Mouse (Mus musculus) MEL (cell line): Measurements from ENCODE around the gene Hist1h4m.
"Not testable (repeated sequence)": the region's sequence is repeated elsewhere in the genome, so short reads cannot be mapped to it uniquely, and the experiment has no call there.

ENCODE experiments used
- CTCF ChIP-seq, 3 experiments: IDR thresholded peaks in 2 of 3; conservative IDR thresholded peaks in 1 of 3; 2 replicates each; pipeline ENCODE4 v1.5.1; 2011 to 2012; ENCODE audit warnings: low read length in 3 of 3, low read depth in 2 of 3, mild to moderate bottlenecking in 2 of 3, improper control_type of control experiment in 1 of 3, inconsistent platforms in 1 of 3, mixed read lengths in 1 of 3, moderate library complexity in 1 of 3; ENCODE audit not compliant: control insufficient read depth in 1 of 3, insufficient read depth in 1 of 3, poor library complexity in 1 of 3, severe bottlenecking in 1 of 3
- E2F4 ChIP-seq: IDR thresholded peaks from 2 replicates; pipeline ENCODE4 v1.6.1; 2011; ENCODE audit warnings: low read depth, low read length, improper control_type of control experiment, borderline replicate concordance
- ELF1 ChIP-seq: IDR thresholded peaks from 2 replicates; pipeline ENCODE4 v1.6.1; 2014; ENCODE audit warnings: low read depth, mild to moderate bottlenecking, inconsistent platforms, low read length, improper control_type of control experiment, moderate library complexity
- HCFC1 ChIP-seq: IDR thresholded peaks from 2 replicates; pipeline ENCODE4 v1.6.1; 2012; ENCODE audit warnings: low read depth, mild to moderate bottlenecking, inconsistent platforms, low read length, improper control_type of control experiment, moderate library complexity
- MAFK ChIP-seq: IDR thresholded peaks from 2 replicates; pipeline ENCODE4 v1.6.1; 2011; ENCODE audit warnings: low read depth, mild to moderate bottlenecking, low read length, improper control_type of control experiment, borderline replicate concordance
- POLR2A ChIP-seq, 2 experiments: IDR thresholded peaks; 2 replicates each; pipeline ENCODE4 v1.6.1; 2011 to 2012; ENCODE audit warnings: low read length in 2 of 2, mild to moderate bottlenecking in 2 of 2, control low read depth in 1 of 2, improper control_type of control experiment in 1 of 2, low read depth in 1 of 2, moderate library complexity in 1 of 2; ENCODE audit not compliant: control insufficient read depth in 1 of 2, insufficient read depth in 1 of 2, poor library complexity in 1 of 2
- RCOR1 ChIP-seq: IDR thresholded peaks from 2 replicates; pipeline ENCODE4 v1.6.1; 2012; ENCODE audit warnings: low read depth, mild to moderate bottlenecking, inconsistent platforms, low read length, improper control_type of control experiment
- USF2 ChIP-seq, 2 experiments: IDR thresholded peaks; 2 replicates each; pipeline ENCODE4 v1.6.1; 2011 to 2012; ENCODE audit warnings: improper control_type of control experiment in 2 of 2, low read length in 2 of 2, borderline replicate concordance in 1 of 2, inconsistent platforms in 1 of 2, low read depth in 1 of 2, mild to moderate bottlenecking in 1 of 2; ENCODE audit not compliant: insufficient read depth in 1 of 2
- ZC3H11A ChIP-seq: IDR thresholded peaks from 2 replicates; pipeline ENCODE4 v1.6.1; 2012; ENCODE audit warnings: low read depth, mild to moderate bottlenecking, inconsistent platforms, low read length, improper control_type of control experiment
- ZNF384 ChIP-seq: IDR thresholded peaks from 2 replicates; pipeline ENCODE4 v1.6.1; 2012; ENCODE audit warnings: low read depth, mild to moderate bottlenecking, inconsistent platforms, low read length, improper control_type of control experiment

- not testable (repeated sequence) for TF ChIP-seq RCOR1; HCFC1; CTCF (IDR thresholded peaks at IDR 0.05 in 2 of 3, conservative IDR thresholded peaks at IDR 0.05 in 1 of 3; ENCODE audit: control insufficient read depth in 1 of 3, insufficient read depth in 1 of 3, low read depth in 2 of 3, low read length in 3 of 3, poor library complexity in 1 of 3, severe bottlenecking in 1 of 3); POLR2A (IDR thresholded peaks at IDR 0.05; ENCODE audit: control insufficient read depth in 1 of 2, insufficient read depth in 1 of 2, low read depth in 1 of 2, low read length in 2 of 2, poor library complexity in 1 of 2); E2F4; MAFK; USF2 (IDR thresholded peaks at IDR 0.05; ENCODE audit: borderline replicate concordance in 1 of 2, insufficient read depth in 1 of 2, low read depth in 1 of 2, low read length in 2 of 2); ZNF384; ZC3H11A; ELF1
These were observed 472 bp upstream of the Hist1h4m start for GRCm38 (mm10) chr13:21811074-21811473.
